In genomic region chr15:97721008-97721701, GRCm38 (mm10) we compare ENCODE assay signal across 12 mouse cellular contexts. TPM values are rescaled to one million over a fixed set of nuclear protein-coding genes. Genes with fewer than 3 reads are reported as not detected.
DNase-seq lines count a peak whose midpoint lies in the region; ATAC-seq and TF ChIP-seq lines count a peak whose summit lies in the region.
"Had no signal": no experiment of that assay in that cellular context is flagged by ENCODE, and none has a peak within 500 bp of the region (broad histone marks: within the 10 kb centered on the region; RNA-seq: fewer than 3 reads in every experiment).

No protein-coding gene starts in this region.

- peak overlapping the region; percentile 78 for H3K27ac ChIP-seq in layer of hippocampus, adult 2 months
- peak overlapping the region; percentile 97 for H3K27ac ChIP-seq in thymus, adult 2 months (ENCODE audit: control insufficient read depth, insufficient read depth, low read length)

- DNase-seq in layer of hippocampus, adult 2 months (ENCODE audit: low spot score in 2 of 2) = no peak
- no peak for DNase-seq in layer of hippocampus, postnatal 36 days
- peak; percentile 30 for DNase-seq in brain, adult 2 months (ENCODE audit: low read depth, low spot score)
- DNase-seq in kidney, postnatal 36 days = peak; percentile 41 to 53
- peak; percentile 79 for DNase-seq in thymus, adult 2 months
- DNase-seq in adrenal gland, postnatal 4 days (ENCODE audit: low spot score in 2 of 2) = no peak
- DNase-seq in cerebellum, postnatal 4 days (ENCODE audit: low spot score in 2 of 2) = no peak
- DNase-seq: lung, postnatal 4 days had no signal

- TF ChIP-seq POLR2A in thymus, adult 2 months (IDR thresholded peaks at IDR 0.05; ENCODE audit: control insufficient read depth, extremely low read depth, insufficient read depth, low read length, poor library complexity) = peak; percentile 62

- WGBS in thymus, adult 2 months = 7% methylated on average over 15 of the region's 15 CpGs

- TF ChIP-seq CTCF in layer of hippocampus, adult 2 months (conservative IDR thresholded peaks at IDR 0.05) = no peak
- no peak for TF ChIP-seq CTCF in thymus, adult 2 months (IDR thresholded peaks at IDR 0.05; ENCODE audit: borderline replicate concordance, control insufficient read depth, extremely low read depth, insufficient read depth, low read length, poor library complexity)

- H3K36me3 ChIP-seq in thymus, adult 2 months (ENCODE audit: control insufficient read depth, insufficient read depth, low read length) = peaks cover 17% of the 10 kb centered on the region
- H3K36me3 ChIP-seq: neural tube, embryonic 13.5 days had no signal

- peaks cover 76% of the 10 kb centered on the region for H3K4me1 ChIP-seq in thymus, adult 2 months (replicated peaks; ENCODE audit: control insufficient read depth, insufficient read depth, low read length)

- ATAC-seq in inflammation-experienced regulatory T-cells, adult 6 months = no peak
- ATAC-seq: Patski had no signal

- H3K27me3 ChIP-seq in thymus, adult 2 months (ENCODE audit: control insufficient read depth, insufficient read depth, low read length) = no peaks in the 10 kb centered on the region
- H3K27me3 ChIP-seq: neural tube, embryonic 13.5 days; Patski had no signal

- H3K4me3 ChIP-seq in layer of hippocampus, adult 2 months = no peak overlapping the region
- peak overlapping the region; percentile 3; the same call in 1 of the 2 replicates for H3K4me3 ChIP-seq in thymus, adult 2 months (ENCODE audit: control insufficient read depth, insufficient read depth, low read length)
- H3K4me3 ChIP-seq: neural tube, embryonic 13.5 days had no signal

RNA-seq across cellular contexts. Expression of gene Endou, which starts 10.0 kb away (rescaled TPM):
- under 1 TPM; 0.59 to 0.96 TPM for total RNA-seq in layer of hippocampus, adult 2 months (2021)
- total RNA-seq in layer of hippocampus, postnatal 36 days (2021) = under 1 TPM; 0.27 to 0.71 TPM
- 276 and 294 TPM in 2 replicates for polyA plus RNA-seq in thymus, adult 2 months (2012; rRNA removed)
- 1 to 10 TPM in 1 of 2 experiments, under 1 TPM in 1; 0.95 to 1.1 TPM for total RNA-seq in adrenal gland, postnatal 4 days (2021)
- not detected for polyA plus RNA-seq in inflammation-experienced regulatory T-cells, adult 6 months (2017; shearing (Covaris generic))
- polyA plus RNA-seq: intestine, embryonic 14.5 days had no signal

RNA-seq across cellular contexts. Expression of gene Rpap3, which starts 15.5 kb away (rescaled TPM):
- 10 to 100 TPM; 25.6 to 25.9 TPM for total RNA-seq in layer of hippocampus, adult 2 months (2021)
- 10 to 100 TPM; 21.0 to 23.3 TPM for total RNA-seq in layer of hippocampus, postnatal 36 days (2021)
- 5.6 and 6.0 TPM in 2 replicates for polyA plus RNA-seq in thymus, adult 2 months (2012; rRNA removed)
- 10 to 100 TPM; 25.6 to 26.9 TPM for total RNA-seq in adrenal gland, postnatal 4 days (2021)
- 10 to 100 TPM; 17.3 to 34.2 (median 22.8) TPM for polyA plus RNA-seq in inflammation-experienced regulatory T-cells, adult 6 months (2017; shearing (Covaris generic))

RNA-seq across cellular contexts. Expression of gene Rapgef3, which starts 46.6 kb away (rescaled TPM):
- 10 to 100 TPM; 45.5 to 46.8 TPM for total RNA-seq in layer of hippocampus, adult 2 months (2021)
- total RNA-seq in layer of hippocampus, postnatal 36 days (2021) = 10 to 100 TPM; 41.0 to 59.9 TPM
- 276 and 278 TPM in 2 replicates for polyA plus RNA-seq in thymus, adult 2 months (2012; rRNA removed)
- 10 to 100 TPM; 19.2 to 27.9 TPM for total RNA-seq in adrenal gland, postnatal 4 days (2021)
- polyA plus RNA-seq in inflammation-experienced regulatory T-cells, adult 6 months (2017; shearing (Covaris generic)) = not detected

RNA-seq across cellular contexts. Expression of gene Slc48a1, which starts 57.2 kb away (rescaled TPM):
- total RNA-seq in layer of hippocampus, adult 2 months (2021) = 100 to 1,000 TPM; 133 to 135 TPM
- total RNA-seq in layer of hippocampus, postnatal 36 days (2021) = 100 to 1,000 TPM; 133 to 137 TPM
- 62.1 and 62.8 TPM in 2 replicates for polyA plus RNA-seq in thymus, adult 2 months (2012; rRNA removed)
- 10 to 100 TPM; 83.0 to 91.7 TPM for total RNA-seq in adrenal gland, postnatal 4 days (2021)
- 10 to 100 TPM; 30.1 to 34.1 (median 30.8) TPM for polyA plus RNA-seq in inflammation-experienced regulatory T-cells, adult 6 months (2017; shearing (Covaris generic))

Comparison
In these comparisons a context has a peak if more than half of its experiments do, and no peak if none do; other contexts are left out.
1. DNase-seq: peak in brain, adult 2 months (single experiment), kidney, postnatal 36 days (2 of 2) and thymus, adult 2 months (single experiment); none in layer of hippocampus, adult 2 months (0 of 2), layer of hippocampus, postnatal 36 days (0 of 2), adrenal gland, postnatal 4 days (0 of 2) and cerebellum, postnatal 4 days (0 of 2).